Mouse (Mus musculus): ENCODE results near the gene Kcnq4. TPM values are rescaled to one million over a fixed set of nuclear protein-coding genes. Genes with fewer than 3 reads are reported as not detected.
A peak's percentile ranks its signal among the peaks of the same experiment; 100 is the strongest.

Kcnq4 gene
- total RNA-seq, 2 experiments from 2014 or later, result 13.4 to 14.5 TPM

GRCm38 (mm10) chr4:120716765-120717164 is 31.6 kb downstream of the Kcnq4 start:
- DNase-seq, result no peak
- no peak overlapping the region for H3K27ac ChIP-seq
- TF ChIP-seq CTCF (IDR thresholded peaks at IDR 0.05), result no peak
- H3K4me3 ChIP-seq, result peak overlapping the region; percentile 39
- intact Hi-C loops (cut with DNase I), result no loop called here

- Histone ChIP-seq H3K4me3 (peak overlapping the region; percentile 39), H3K27ac (no peak overlapping the region)
- peak; percentile 66 for DNase-seq
- intact Hi-C loops (cut with DNase I), result no loop called here
- TF ChIP-seq CTCF (IDR thresholded peaks at IDR 0.05), result no peak
These were observed 32.3 kb downstream of the Kcnq4 start for GRCm38 (mm10) chr4:120716141-120716571.

- DNase-seq, result peak; percentile 54
- H3K4me3 ChIP-seq, result no peak overlapping the region
- no peak overlapping the region for H3K27ac ChIP-seq
- intact Hi-C loops (cut with DNase I), result no loop called here
- no peak for TF ChIP-seq CTCF (IDR thresholded peaks at IDR 0.05)
These were observed 34.4 kb downstream of the Kcnq4 start for GRCm38 (mm10) chr4:120713856-120714497.

- peak; percentile 72 for DNase-seq
- intact Hi-C loops (cut with DNase I), result no loop called here
- Histone ChIP-seq H3K4me3 (no peak overlapping the region), H3K27ac (peak overlapping the region; percentile 13; the same call in 1 of the 2 replicates)
- no peak for TF ChIP-seq CTCF (IDR thresholded peaks at IDR 0.05)
These were observed 35.4 kb downstream of the Kcnq4 start for GRCm38 (mm10) chr4:120713021-120713420.

GRCm38 (mm10) chr4:120712236-120712635 is 36.2 kb downstream of the Kcnq4 start:
- no peak for TF ChIP-seq CTCF (IDR thresholded peaks at IDR 0.05)
- Histone ChIP-seq H3K4me3 (no peak overlapping the region), H3K27ac (no peak overlapping the region)
- intact Hi-C loops (cut with DNase I), result no loop called here
- peak; percentile 59 for DNase-seq

- intact Hi-C loops (cut with DNase I), result no loop called here
- H3K27ac ChIP-seq, result no peak overlapping the region
- TF ChIP-seq CTCF (IDR thresholded peaks at IDR 0.05), result no peak
These were observed 45.9 kb downstream of the Kcnq4 start for GRCm38 (mm10) chr4:120702511-120702910.

GRCm38 (mm10) chr4:120702056-120702455 is 46.4 kb downstream of the Kcnq4 start:
- intact Hi-C loops (cut with DNase I), result no loop called here
- peak; percentile 77 for DNase-seq

More at GRCm38 (mm10) chr4:120702511-120702910, 45.9 kb downstream of the Kcnq4 start:
- H3K4me3 ChIP-seq, result no peak overlapping the region
- no peak for DNase-seq

GRCm38 (mm10) chr4:120701180-120701579 is 47.2 kb downstream of the Kcnq4 start:
- DNase-seq, result peak; percentile 84
- TF ChIP-seq CTCF (IDR thresholded peaks at IDR 0.05), result no peak
- Histone ChIP-seq H3K4me3 (no peak overlapping the region), H3K27ac (peak overlapping the region; percentile 0; the same call in 1 of the 2 replicates)
- intact Hi-C loops (cut with DNase I), result no loop called here

More at GRCm38 (mm10) chr4:120702056-120702455, 46.4 kb downstream of the Kcnq4 start:
- no peak overlapping the region for H3K27ac ChIP-seq
- TF ChIP-seq CTCF (IDR thresholded peaks at IDR 0.05), result no peak
- H3K4me3 ChIP-seq, result no peak overlapping the region

- intact Hi-C loops (cut with DNase I), result no loop called here
- no peak for TF ChIP-seq CTCF (IDR thresholded peaks at IDR 0.05)
- peak; percentile 15 for DNase-seq
- no peak overlapping the region for H3K4me3 ChIP-seq
- no peak overlapping the region for H3K27ac ChIP-seq
These were observed 50.5 kb downstream of the Kcnq4 start for GRCm38 (mm10) chr4:120697799-120698484.

- intact Hi-C loops (cut with DNase I), result no loop called here
- H3K4me3 ChIP-seq, result no peak overlapping the region
- no peak for DNase-seq
- H3K27ac ChIP-seq, result no peak overlapping the region
- TF ChIP-seq CTCF (IDR thresholded peaks at IDR 0.05), result no peak
These were observed 51.1 kb downstream of the Kcnq4 start for GRCm38 (mm10) chr4:120697353-120697752.

- intact Hi-C loops (cut with DNase I), result loop anchor here (2.0 kb wide), 1 partner anchor 62 kb away; no protein-coding TSS in a partner anchor
- peak; percentile 87 for TF ChIP-seq CTCF (IDR thresholded peaks at IDR 0.05)
- no peak overlapping the region for H3K4me3 ChIP-seq
- peak; percentile 84 for DNase-seq
- no peak overlapping the region for H3K27ac ChIP-seq
These were observed 55.7 kb downstream of the Kcnq4 start for GRCm38 (mm10) chr4:120692717-120693116.

GRCm38 (mm10) chr4:120689317-120689716 is 59.1 kb downstream of the Kcnq4 start:
- DNase-seq, result no peak
- intact Hi-C loops (cut with DNase I), result no loop called here
- H3K27ac ChIP-seq, result no peak overlapping the region
- no peak overlapping the region for H3K4me3 ChIP-seq
- TF ChIP-seq CTCF (IDR thresholded peaks at IDR 0.05), result no peak

GRCm38 (mm10) chr4:120687282-120687681 is 61.1 kb downstream of the Kcnq4 start:
- no peak overlapping the region for H3K4me3 ChIP-seq
- H3K27ac ChIP-seq, result no peak overlapping the region
- no peak for TF ChIP-seq CTCF (IDR thresholded peaks at IDR 0.05)
- peak; percentile 8 for DNase-seq
- intact Hi-C loops (cut with DNase I), result no loop called here

All from gastrocnemius, adult 2 months (tissue).